Mouse (Mus musculus): ENCODE measurements around the gene Itsn2. TPM values are rescaled to one million over a fixed set of nuclear protein-coding genes. Genes with fewer than 3 reads are reported as not detected.
"Not testable (repeated sequence)": the region's sequence is repeated elsewhere in the genome, so short reads cannot be mapped to it uniquely, and the experiment has no call there.

Gene Itsn2
- polyA plus RNA-seq, 1 experiment = 20.5 TPM

- no peaks in the 10 kb centered on the region for H3K4me1 ChIP-seq (ENCODE audit: control insufficient read depth, insufficient read depth, insufficient read length, low read length)
- no peak overlapping the region for H3K27ac ChIP-seq (replicated peaks; ENCODE audit: low read depth, low read length)
Observed at GRCm38 (mm10) chr12:4713361-4713760, 120.9 kb downstream of the Itsn2 start.

DNA sequence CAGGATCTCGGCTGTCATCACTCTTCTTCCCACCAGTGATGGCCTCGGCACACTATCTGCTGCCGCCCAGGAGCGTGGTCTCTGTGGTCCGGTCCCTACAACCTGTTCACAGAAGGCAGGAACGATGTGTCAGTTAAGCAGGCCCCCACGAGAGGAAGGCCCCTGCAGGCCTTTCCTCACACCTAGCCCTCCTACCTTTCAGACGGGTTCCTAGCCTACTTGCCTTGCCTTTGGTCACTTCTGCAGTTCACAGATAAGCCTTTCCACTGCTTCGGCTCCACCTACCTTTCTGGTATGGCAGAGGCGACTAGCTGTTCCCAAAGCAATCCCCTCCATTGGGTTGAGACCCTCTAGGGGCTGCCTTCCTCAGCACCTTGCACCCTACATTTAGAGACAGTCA is 123.2 kb downstream of the Itsn2 start:
- no peaks in the 10 kb centered on the region for H3K4me1 ChIP-seq (ENCODE audit: control insufficient read depth, insufficient read depth, insufficient read length, low read length)
- H3K27ac ChIP-seq (replicated peaks; ENCODE audit: low read depth, low read length) = no peak overlapping the region
- no peak overlapping the region for H3K4me3 ChIP-seq (ENCODE audit: insufficient read depth, low read depth, low read length)

More at GRCm38 (mm10) chr12:4713361-4713760, 120.9 kb downstream of the Itsn2 start:
- H3K4me3 ChIP-seq (ENCODE audit: insufficient read depth, low read depth, low read length) = no peak overlapping the region

DNA sequence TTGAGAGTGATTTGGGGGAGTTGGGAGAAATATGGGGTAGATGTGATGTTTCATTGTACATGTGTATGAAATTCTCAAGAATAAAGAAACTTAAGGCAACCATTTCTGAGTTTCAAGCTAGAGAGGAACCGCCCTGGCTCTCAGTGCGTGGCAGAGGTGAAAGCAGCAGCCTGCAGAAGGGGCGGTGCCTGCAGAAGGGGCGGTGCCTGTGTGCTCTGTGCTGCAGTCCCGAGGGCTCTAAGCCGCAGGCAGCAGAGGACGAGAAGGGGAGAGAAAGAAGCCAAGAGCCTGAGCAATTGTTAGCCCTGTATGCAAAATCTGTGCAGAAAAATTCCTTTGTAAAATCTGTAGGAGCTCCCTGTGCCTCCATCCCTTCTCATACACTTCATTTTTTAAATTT is 125.0 kb downstream of the Itsn2 start:
- Histone ChIP-seq H3K27ac (replicated peaks; ENCODE audit: low read depth, low read length) (no peak overlapping the region), H3K4me3 (ENCODE audit: insufficient read depth, low read depth, low read length) (no peak overlapping the region), H3K4me1 (ENCODE audit: control insufficient read depth, insufficient read depth, insufficient read length, low read length) (no peaks in the 10 kb centered on the region)

GRCm38 (mm10) chr12:4719066-4719761 is 126.8 kb downstream of the Itsn2 start:
- no peaks in the 10 kb centered on the region for H3K4me1 ChIP-seq (ENCODE audit: control insufficient read depth, insufficient read depth, insufficient read length, low read length)
- H3K4me3 ChIP-seq (ENCODE audit: insufficient read depth, low read depth, low read length) = no peak overlapping the region
- H3K27ac ChIP-seq (replicated peaks; ENCODE audit: low read depth, low read length) = no peak overlapping the region

DNA sequence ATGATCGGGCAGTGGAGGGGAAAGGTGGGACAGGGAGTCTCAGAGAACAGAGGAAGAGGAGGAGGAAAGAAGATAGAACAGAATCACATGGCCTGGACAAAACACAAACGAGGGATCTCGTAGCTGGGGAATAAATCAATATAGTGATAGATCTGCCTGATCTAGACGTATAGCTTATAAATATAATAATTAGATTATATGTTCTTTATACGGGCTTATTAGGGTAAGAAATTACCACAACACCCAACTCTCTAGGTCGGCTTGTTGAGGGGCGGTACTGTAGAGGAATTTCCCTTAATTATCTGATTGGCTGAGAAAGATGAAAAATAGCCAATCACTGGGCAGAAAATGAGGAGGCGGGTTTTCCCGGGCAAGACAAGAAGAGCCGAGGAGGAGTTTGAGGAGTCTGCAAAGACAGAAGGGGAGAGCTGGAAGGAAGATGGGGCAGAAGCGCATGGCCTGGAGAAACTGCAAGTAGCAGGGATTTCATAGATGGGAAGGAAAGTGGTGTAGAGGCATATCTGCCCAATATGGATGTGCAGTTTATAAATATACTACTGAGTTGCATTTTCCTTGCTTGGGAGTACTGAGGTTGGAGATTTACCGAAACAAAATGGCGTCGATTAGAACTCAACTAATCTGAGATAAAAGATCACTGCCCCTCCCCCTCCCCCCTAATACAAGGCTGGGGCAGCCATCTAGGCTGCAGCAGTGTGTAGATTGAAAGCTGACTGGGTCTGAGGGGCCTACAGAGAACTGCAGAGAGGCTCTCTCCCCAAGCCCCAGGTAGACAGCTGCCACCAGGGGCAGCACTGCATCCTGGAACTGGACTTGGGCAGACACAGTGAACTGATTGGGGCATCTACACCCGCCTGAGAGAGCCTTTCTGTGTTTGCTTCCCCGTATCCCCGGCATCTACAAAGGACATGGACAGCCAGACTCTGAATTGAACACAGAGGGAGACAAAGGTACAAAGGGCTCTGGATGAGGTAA is 127.6 kb downstream of the Itsn2 start:
- no peaks in the 10 kb centered on the region for H3K4me1 ChIP-seq (ENCODE audit: control insufficient read depth, insufficient read depth, insufficient read length, low read length)
- H3K27ac ChIP-seq (replicated peaks; ENCODE audit: low read depth, low read length) = no peak overlapping the region
- H3K4me3 ChIP-seq (ENCODE audit: insufficient read depth, low read depth, low read length) = no peak overlapping the region

GRCm38 (mm10) chr12:4729165-4729564 is 136.7 kb downstream of the Itsn2 start:
- no peak overlapping the region for H3K4me3 ChIP-seq (ENCODE audit: insufficient read depth, low read depth, low read length)
- H3K4me1 ChIP-seq (ENCODE audit: control insufficient read depth, insufficient read depth, insufficient read length, low read length) = no peaks in the 10 kb centered on the region
- H3K27ac ChIP-seq (replicated peaks; ENCODE audit: low read depth, low read length) = no peak overlapping the region

- Histone ChIP-seq H3K27ac (replicated peaks; ENCODE audit: low read depth, low read length) (no peak overlapping the region), H3K4me1 (ENCODE audit: control insufficient read depth, insufficient read depth, insufficient read length, low read length) (no peaks in the 10 kb centered on the region), H3K4me3 (ENCODE audit: insufficient read depth, low read depth, low read length) (no peak overlapping the region)
Observed at GRCm38 (mm10) chr12:4731629-4732028, 139.2 kb downstream of the Itsn2 start.

DNA sequence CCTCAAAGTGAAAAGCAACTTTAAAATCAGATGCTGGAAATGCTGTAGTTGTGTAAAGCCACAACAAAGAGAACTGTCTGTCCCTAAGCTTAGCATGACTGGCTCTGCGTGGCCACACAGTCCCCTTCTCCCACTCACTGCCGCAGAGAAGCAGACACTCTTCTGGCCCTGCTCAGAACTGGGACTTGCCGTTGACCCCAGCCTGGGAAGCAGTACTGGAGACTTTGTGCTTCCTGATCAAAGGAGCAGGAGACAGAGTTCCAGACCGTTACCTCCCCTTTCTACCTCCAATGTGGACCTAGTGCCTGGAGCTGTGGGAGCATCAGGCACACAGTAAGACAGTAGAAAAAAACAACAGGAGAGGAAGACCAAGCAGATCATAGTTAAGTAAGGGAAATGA is 139.9 kb downstream of the Itsn2 start:
- Histone ChIP-seq H3K27ac (replicated peaks; ENCODE audit: low read depth, low read length) (no peak overlapping the region), H3K4me3 (ENCODE audit: insufficient read depth, low read depth, low read length) (no peak overlapping the region), H3K4me1 (ENCODE audit: control insufficient read depth, insufficient read depth, insufficient read length, low read length) (no peaks in the 10 kb centered on the region)

GRCm38 (mm10) chr12:4738031-4738576 is 145.7 kb downstream of the Itsn2 start, which contains the start of gene Fam228a:
Fam228a (minus strand) TSS chr12:4738430.
- Histone ChIP-seq H3K4me3 (ENCODE audit: insufficient read depth, low read depth, low read length) (no peak within 1 kb of the TSS), H3K27ac (replicated peaks; ENCODE audit: low read depth, low read length) (no peak within 1 kb of the TSS), H3K4me1 (ENCODE audit: control insufficient read depth, insufficient read depth, insufficient read length, low read length) (no peaks in the 10 kb centered on the region)

- Histone ChIP-seq H3K27ac (replicated peaks; ENCODE audit: low read depth, low read length) (no peak overlapping the region), H3K4me1 (ENCODE audit: control insufficient read depth, insufficient read depth, insufficient read length, low read length) (no peaks in the 10 kb centered on the region), H3K4me3 (ENCODE audit: insufficient read depth, low read depth, low read length) (no peak overlapping the region)
Observed at GRCm38 (mm10) chr12:4740823-4741222, 148.4 kb downstream of the Itsn2 start.

DNA sequence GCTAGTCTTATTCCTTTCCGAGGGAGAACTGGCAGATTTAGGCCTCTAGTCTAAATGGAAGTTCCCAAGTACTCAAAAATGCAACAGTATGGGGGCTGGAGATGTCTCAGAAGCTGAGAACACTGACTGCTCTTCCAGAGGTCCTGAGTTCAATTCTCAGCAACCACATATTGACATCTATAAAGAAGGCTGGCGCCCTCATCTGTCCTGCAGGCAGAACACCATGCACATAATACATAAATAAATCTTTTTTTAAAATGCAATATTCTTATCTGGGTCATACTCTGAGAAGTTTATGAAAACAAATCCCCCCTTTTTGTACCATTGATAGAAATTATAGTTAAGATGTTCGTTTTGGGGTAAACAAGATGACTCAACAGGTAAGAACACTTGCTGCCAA is 149.7 kb downstream of the Itsn2 start:
- Histone ChIP-seq H3K4me1 (ENCODE audit: control insufficient read depth, insufficient read depth, insufficient read length, low read length) (no peaks in the 10 kb centered on the region), H3K4me3 (ENCODE audit: insufficient read depth, low read depth, low read length) (no peak overlapping the region), H3K27ac (replicated peaks; ENCODE audit: low read depth, low read length) (no peak overlapping the region)

- no peaks in the 10 kb centered on the region for H3K4me1 ChIP-seq (ENCODE audit: control insufficient read depth, insufficient read depth, insufficient read length, low read length)
- H3K4me3 ChIP-seq (ENCODE audit: insufficient read depth, low read depth, low read length) = no peak overlapping the region
- no peak overlapping the region for H3K27ac ChIP-seq (replicated peaks; ENCODE audit: low read depth, low read length)
Observed at GRCm38 (mm10) chr12:4744486-4744885, 152.0 kb downstream of the Itsn2 start.

GRCm38 (mm10) chr12:4754451-4754850 is 162.0 kb downstream of the Itsn2 start:
- not testable (repeated sequence) for H3K27ac ChIP-seq (replicated peaks; ENCODE audit: low read depth, low read length); H3K4me3 ChIP-seq (ENCODE audit: insufficient read depth, low read depth, low read length); H3K4me1 ChIP-seq (ENCODE audit: control insufficient read depth, insufficient read depth, insufficient read length, low read length)

- no peak overlapping the region for H3K4me3 ChIP-seq (ENCODE audit: insufficient read depth, low read depth, low read length)
- H3K4me1 ChIP-seq (ENCODE audit: control insufficient read depth, insufficient read depth, insufficient read length, low read length) = no peaks in the 10 kb centered on the region
- H3K27ac ChIP-seq (replicated peaks; ENCODE audit: low read depth, low read length) = no peak overlapping the region
Observed at GRCm38 (mm10) chr12:4757060-4757459, 164.6 kb downstream of the Itsn2 start.
